Mouse (Mus musculus) intestine, embryonic 14.5 days (tissue): ENCODE measurements around the gene Cbfa2t3. TPM values are rescaled to one million over a fixed set of nuclear protein-coding genes. Genes with fewer than 3 reads are reported as not detected.

Experiments used
- ATAC-seq: fragments of 200-750 bp; cut with Nextera tagmentation; replicated peaks from 2 replicates; pipeline ENCODE4 v1.8.0; 2017; ENCODE audit warnings: low read depth, moderate number of reproducible peaks, moderate TSS enrichment, moderate library complexity; ENCODE audit not compliant: low FRiP score, low TSS enrichment
- DNase-seq: peaks from one replicate; pipeline ENCODE4 v3.0.0-alpha.2; 2018; ENCODE audit warnings: low spot score
- H3K27ac ChIP-seq: fragments of 300-500 bp; sonication (generic); 2 replicates; pipeline ENCODE4 v1.5.1; 2014; ENCODE audit warnings: low read depth, mild to moderate bottlenecking, control low read depth
- H3K27me3 ChIP-seq: fragments of 300-500 bp; sonication (generic); replicated peaks from 2 replicates; pipeline ENCODE4 v1.6.1; 2014; ENCODE audit warnings: low read length, control low read depth; ENCODE audit not compliant: control insufficient read depth, insufficient read depth
- H3K36me3 ChIP-seq: fragments of 300-500 bp; sonication (generic); 2 replicates; pipeline ENCODE4 v1.6.1; 2014; ENCODE audit warnings: low read length, control low read depth; ENCODE audit not compliant: control insufficient read depth, insufficient read depth
- H3K4me1 ChIP-seq: fragments of 300-500 bp; sonication (generic); replicated peaks from 2 replicates; pipeline ENCODE4 v1.6.1; 2014; ENCODE audit warnings: low read length, control low read depth, mixed read lengths; ENCODE audit not compliant: control insufficient read depth, insufficient read depth
- H3K4me2 ChIP-seq: fragments of 300-500 bp; sonication (generic); 2 replicates; pipeline ENCODE4 v1.6.1; 2014; ENCODE audit warnings: low read length
- H3K4me3 ChIP-seq: fragments of 300-500 bp; sonication (generic); 2 replicates; pipeline ENCODE4 v1.5.1; 2014; ENCODE audit warnings: low read depth, low read length, control low read depth, mixed read lengths
- H3K9ac ChIP-seq: fragments of 300-500 bp; sonication (generic); 2 replicates; pipeline ENCODE4 v1.6.1; 2014; ENCODE audit warnings: mild to moderate bottlenecking, low read length
- H3K9me3 ChIP-seq: fragments of 300-500 bp; sonication (generic); 2 replicates; pipeline ENCODE4 v1.6.1; 2016; ENCODE audit warnings: low read length, control low read depth; ENCODE audit not compliant: control insufficient read depth
- WGBS: fragments of 180-500 bp; shearing (Covaris S2); extraction: QIAGEN DNeasy Blood & Tissue Kit; methylation state at CpG from one replicate; pipeline ENCODE4 v1.1.7; 2014; 5-methylcytosine and 5-hydroxymethylcytosine counted together
- polyA plus RNA-seq: library from polyadenylated mRNA; unstranded; fragments of >200 nt; fragmentation: Nextera tagmentation; extraction: Ambion mirVana; gene quantifications from 2 replicates; pipeline ENCODE4 v1.2.1, GENCODE M21; 2014

Cbfa2t3 gene
- polyA plus RNA-seq, 1 experiment from 2014 or later = 4.0 TPM

- WGBS = 75% methylated on average over 3 of the region's 3 CpGs
- Histone ChIP-seq H3K9ac (no peak overlapping the region), H3K27me3 (no peaks in the 10 kb centered on the region), H3K4me2 (no peak overlapping the region), H3K9me3 (no peaks in the 10 kb centered on the region), H3K27ac (no peak overlapping the region), H3K36me3 (no peaks in the 10 kb centered on the region), H3K4me3 (no peak overlapping the region), H3K4me1 (peaks cover 45% of the 10 kb centered on the region)
- DNase-seq (no peak), ATAC-seq (no peak)
These were observed 35.8 kb downstream of the Cbfa2t3 start for GRCm38 (mm10) chr8:122663106-122663505.

- DNase-seq = no peak
- H3K9ac ChIP-seq = no peak overlapping the region
- H3K4me1 ChIP-seq = peaks cover 44% of the 10 kb centered on the region
- H3K4me3 ChIP-seq = no peak overlapping the region
- H3K27me3 ChIP-seq = no peaks in the 10 kb centered on the region
- no peak overlapping the region for H3K27ac ChIP-seq
- 83% methylated on average over 2 of the region's 2 CpGs for WGBS
- no peaks in the 10 kb centered on the region for H3K36me3 ChIP-seq
- H3K4me2 ChIP-seq = no peak overlapping the region
- no peak for ATAC-seq
- no peaks in the 10 kb centered on the region for H3K9me3 ChIP-seq
These were observed 37.0 kb downstream of the Cbfa2t3 start for GRCm38 (mm10) chr8:122661894-122662293.

- Histone ChIP-seq H3K27ac (peak overlapping the region; percentile 60), H3K9ac (no peak overlapping the region), H3K4me1 (peaks cover 36% of the 10 kb centered on the region), H3K36me3 (no peaks in the 10 kb centered on the region), H3K4me3 (no peak overlapping the region), H3K27me3 (no peaks in the 10 kb centered on the region), H3K4me2 (no peak overlapping the region), H3K9me3 (no peaks in the 10 kb centered on the region)
- DNase-seq = peak; percentile 78
- peak; percentile 36 for ATAC-seq
- WGBS = 17% methylated on average over 6 of the region's 7 CpGs
These were observed 37.8 kb downstream of the Cbfa2t3 start for GRCm38 (mm10) chr8:122661138-122661537.

GRCm38 (mm10) chr8:122660022-122660421 is 38.9 kb downstream of the Cbfa2t3 start:
- H3K4me2 ChIP-seq = no peak overlapping the region
- H3K36me3 ChIP-seq = no peaks in the 10 kb centered on the region
- DNase-seq (no peak), ATAC-seq (no peak)
- no peak overlapping the region for H3K27ac ChIP-seq
- H3K27me3 ChIP-seq = no peaks in the 10 kb centered on the region
- no peaks in the 10 kb centered on the region for H3K9me3 ChIP-seq
- no peak overlapping the region for H3K9ac ChIP-seq
- H3K4me3 ChIP-seq = no peak overlapping the region
- H3K4me1 ChIP-seq = peaks cover 27% of the 10 kb centered on the region
- 76% methylated on average over 2 of the region's 2 CpGs for WGBS

DNA sequence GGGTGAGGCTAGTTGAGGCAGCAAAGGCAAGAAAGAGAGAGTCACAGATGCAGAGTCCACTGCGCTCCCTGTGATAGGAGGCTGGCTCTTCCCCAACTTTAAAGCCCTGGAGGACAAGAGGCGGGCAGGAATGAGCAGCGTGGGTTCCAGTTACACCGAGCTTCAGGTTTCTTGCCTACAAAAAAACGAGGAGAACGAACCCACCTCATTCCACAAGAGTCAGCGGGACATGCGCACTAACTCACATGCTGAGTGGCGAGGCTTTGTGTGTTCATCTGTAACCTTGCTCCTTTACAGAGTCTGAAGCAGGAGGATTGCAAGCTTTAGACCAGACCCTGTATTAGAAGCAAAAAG is 40.1 kb downstream of the Cbfa2t3 start:
- H3K27me3 ChIP-seq = no peaks in the 10 kb centered on the region
- no peak overlapping the region for H3K4me2 ChIP-seq
- ATAC-seq (no peak), DNase-seq (no peak)
- H3K9me3 ChIP-seq = no peaks in the 10 kb centered on the region
- no peak overlapping the region for H3K9ac ChIP-seq
- no peak overlapping the region for H3K4me3 ChIP-seq
- 60% methylated on average over 9 of the region's 9 CpGs for WGBS
- no peaks in the 10 kb centered on the region for H3K36me3 ChIP-seq
- no peak overlapping the region for H3K27ac ChIP-seq
- H3K4me1 ChIP-seq = peaks cover 32% of the 10 kb centered on the region

DNA sequence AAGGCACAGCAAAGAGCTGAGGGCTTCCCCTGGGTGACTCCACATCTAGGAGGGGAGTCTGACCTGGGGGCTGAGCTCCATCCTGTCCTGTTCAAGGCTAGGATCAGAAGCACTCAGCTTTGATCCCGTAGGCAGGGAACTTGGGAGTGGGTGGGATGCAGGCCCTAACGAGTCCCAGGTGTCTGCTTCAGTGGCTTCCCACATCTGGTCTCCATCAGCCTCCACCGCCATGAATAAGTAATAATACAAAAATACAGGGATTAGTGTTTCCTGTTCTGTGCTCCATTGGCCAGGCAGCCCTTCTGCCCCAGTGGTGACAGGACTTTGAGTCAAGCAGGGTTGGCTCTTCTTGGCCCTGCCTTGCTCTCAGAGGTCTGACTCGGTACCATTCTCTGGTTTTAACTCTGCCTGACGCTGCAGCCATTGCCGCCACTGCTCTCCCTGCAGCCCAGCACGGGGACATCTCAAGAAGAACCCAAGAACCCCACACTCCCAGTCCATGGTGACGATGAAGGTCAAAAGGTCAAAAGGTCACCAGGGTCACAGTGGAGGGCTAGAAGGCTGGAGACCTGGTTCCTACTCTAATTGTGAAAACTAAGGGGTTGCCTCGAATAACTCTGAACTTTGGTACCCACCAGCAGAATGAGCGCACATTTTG is 40.6 kb downstream of the Cbfa2t3 start:
- H3K36me3 ChIP-seq = no peaks in the 10 kb centered on the region
- H3K4me3 ChIP-seq = no peak overlapping the region
- no peak overlapping the region for H3K4me2 ChIP-seq
- no peak for DNase-seq
- WGBS = 53% methylated on average over 10 of the region's 10 CpGs
- peaks cover 28% of the 10 kb centered on the region for H3K4me1 ChIP-seq
- no peak for ATAC-seq
- H3K9me3 ChIP-seq = no peaks in the 10 kb centered on the region
- no peaks in the 10 kb centered on the region for H3K27me3 ChIP-seq
- H3K9ac ChIP-seq = no peak overlapping the region
- H3K27ac ChIP-seq = no peak overlapping the region

DNA sequence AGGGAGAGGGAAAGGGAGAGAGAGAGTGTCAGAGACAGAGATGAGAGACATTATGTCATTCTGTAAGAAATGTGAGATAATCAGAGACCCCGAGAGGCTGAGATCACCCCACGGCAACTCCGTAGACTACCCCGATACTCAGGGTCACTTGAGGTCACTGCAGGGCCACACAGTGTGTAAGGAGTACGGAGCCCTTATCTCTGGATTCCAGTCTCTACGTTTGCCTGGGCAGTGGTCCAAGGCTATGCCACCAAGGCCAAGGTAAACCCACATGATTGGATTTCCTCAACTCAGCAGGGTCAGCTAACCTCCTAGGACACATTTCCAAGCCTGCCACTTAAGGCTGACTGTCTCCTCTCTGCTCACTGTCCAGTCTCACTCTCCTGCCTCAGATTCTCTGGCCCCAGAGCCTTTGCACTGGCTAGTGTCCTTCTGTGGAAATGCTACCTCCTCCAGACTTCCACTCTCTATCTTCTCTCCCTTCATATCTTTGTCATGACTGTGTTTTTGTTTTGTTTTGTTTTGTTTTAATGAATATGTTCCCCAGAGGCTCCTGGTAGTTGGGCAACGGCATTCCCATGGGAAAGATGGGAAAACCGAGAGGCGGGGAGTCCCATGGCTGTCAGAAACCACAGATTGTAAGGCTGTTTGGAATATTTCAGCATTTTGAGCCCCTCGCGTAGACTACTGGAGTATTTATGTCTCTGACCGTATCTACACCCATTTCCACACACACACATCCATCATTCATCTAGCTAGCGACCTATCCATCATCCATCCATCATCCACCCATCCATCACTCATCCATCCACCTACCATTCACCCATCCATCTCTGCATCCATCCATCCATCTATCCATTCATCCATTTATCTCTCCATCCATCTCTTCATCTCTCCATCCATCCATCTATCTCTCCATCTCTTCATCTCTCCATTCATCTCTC is 42.6 kb downstream of the Cbfa2t3 start:
- H3K36me3 ChIP-seq = no peaks in the 10 kb centered on the region
- no peaks in the 10 kb centered on the region for H3K27me3 ChIP-seq
- no peak for DNase-seq
- H3K4me2 ChIP-seq = no peak overlapping the region
- no peak overlapping the region for H3K9ac ChIP-seq
- H3K9me3 ChIP-seq = no peaks in the 10 kb centered on the region
- 75% methylated on average over 13 of the region's 13 CpGs for WGBS
- H3K27ac ChIP-seq = no peak overlapping the region
- H3K4me3 ChIP-seq = no peak overlapping the region
- H3K4me1 ChIP-seq = peaks cover 32% of the 10 kb centered on the region
- no peak for ATAC-seq

- Histone ChIP-seq H3K4me2 (no peak overlapping the region), H3K4me3 (no peak overlapping the region), H3K4me1 (peaks cover 24% of the 10 kb centered on the region), H3K9me3 (no peaks in the 10 kb centered on the region), H3K27ac (no peak overlapping the region), H3K36me3 (no peaks in the 10 kb centered on the region), H3K9ac (no peak overlapping the region), H3K27me3 (no peaks in the 10 kb centered on the region)
- no peak; the same call in 1 of the 2 replicates for ATAC-seq
- 33% methylated on average over 7 of the region's 7 CpGs for WGBS
- DNase-seq = no peak
These were observed 44.1 kb downstream of the Cbfa2t3 start for GRCm38 (mm10) chr8:122654768-122655167.
